Mouse (Mus musculus): Measurements from ENCODE around the gene Serpinb9e.
"Not testable (repeated sequence)": the region's sequence is repeated elsewhere in the genome, so short reads cannot be mapped to it uniquely, and the experiment has no call there.

The Serpinb9e gene

DNA sequence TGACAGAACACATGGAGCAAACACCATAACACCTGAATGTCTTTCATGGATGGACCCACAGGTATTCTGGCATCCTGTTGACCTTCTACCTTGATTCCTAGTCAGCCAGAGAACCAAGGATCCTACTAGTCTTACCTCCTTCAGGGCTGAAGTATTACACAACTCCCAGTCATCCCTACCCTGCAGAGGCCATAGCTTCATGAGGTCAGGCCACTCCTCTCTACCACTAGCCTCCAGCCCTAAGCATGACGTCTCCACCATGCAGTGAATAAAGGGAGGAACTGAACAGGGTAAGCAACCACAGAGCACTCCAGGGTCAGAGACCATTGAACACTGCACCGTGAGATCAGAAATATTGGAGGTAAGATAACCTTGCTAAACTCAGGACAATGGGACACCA lies at the start of gene Serpinb9e:
Gene Serpinb9e, plus strand, starts transcription at position 301 of the 400 bp plus-strand sequence.
- not testable (repeated sequence) for DNase-seq (ENCODE audit: low spot score in 2 of 2)

DNA sequence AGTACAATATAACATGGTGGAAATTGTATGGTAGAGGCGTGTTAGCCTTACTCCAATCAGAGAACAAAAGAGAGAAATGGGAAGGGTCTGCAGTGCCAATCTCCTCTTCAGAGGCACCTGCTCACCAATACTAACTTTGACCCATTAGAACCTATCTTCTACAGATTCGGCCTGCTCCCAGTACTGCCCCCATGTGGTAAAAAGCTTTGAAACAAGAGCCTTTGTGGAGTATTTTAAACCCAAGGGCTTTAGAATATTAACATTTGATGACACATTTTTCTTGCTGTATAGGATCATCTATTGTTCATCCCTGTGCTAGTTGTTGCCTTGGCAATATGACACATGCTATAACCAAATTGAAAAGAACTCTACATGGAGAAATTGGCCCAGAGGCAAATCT lies 49.7 kb upstream of the Serpinb9e start:
- no peak for DNase-seq (ENCODE audit: low spot score in 2 of 2)

DNA sequence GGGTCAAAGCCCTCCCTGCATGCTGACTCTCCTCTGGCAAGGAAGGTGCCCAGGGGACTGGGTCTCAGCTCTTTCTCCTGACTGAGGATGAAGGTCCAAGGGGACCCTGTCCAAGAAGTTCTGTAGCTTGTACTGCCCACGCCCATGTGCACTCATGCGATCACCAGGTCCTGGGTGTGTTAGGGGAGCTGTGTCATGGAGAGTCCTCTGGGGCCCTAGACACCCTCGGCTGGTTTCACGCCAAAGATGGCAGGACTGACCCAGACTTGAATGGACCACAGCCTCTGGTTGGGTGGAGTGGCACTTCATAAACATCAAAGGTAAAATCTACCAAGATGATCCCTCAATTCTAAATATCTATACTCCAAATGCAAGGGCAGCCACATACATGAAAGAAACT lies 59.2 kb downstream of the Serpinb9e start:
- not testable (repeated sequence) for DNase-seq (ENCODE audit: low spot score in 2 of 2)

Data from frontal cortex, postnatal 14 days (tissue).